Mouse (Mus musculus) left cerebral cortex, adult 2 months (tissue): Measurements from ENCODE around the gene Acer1. TPM values are rescaled to one million over a fixed set of nuclear protein-coding genes. Genes with fewer than 3 reads are reported as not detected.
"Not testable (repeated sequence)": the region's sequence is repeated elsewhere in the genome, so short reads cannot be mapped to it uniquely, and the experiment has no call there.

Experiments used
- DNase-seq, 2 experiments: peaks; one replicate each; pipeline ENCODE4 v3.0.0; 2021 to 2022; ENCODE audit warnings: low spot score in 2 of 2, mixed read lengths in 1 of 2; ENCODE audit errors: extremely low spot score in 1 of 2
- H3K27ac ChIP-seq: fragments of 200-600 bp; 2 replicates; pipeline ENCODE4 v1.8.1; 2022
- H3K4me3 ChIP-seq: fragments of 200-600 bp; 2 replicates; pipeline ENCODE4 v1.8.1; 2022
- CTCF ChIP-seq: fragments of 200-600 bp; IDR thresholded peaks from 2 replicates; pipeline ENCODE4 v1.8.1; 2022; ENCODE audit warnings: antibody characterized with exemption, mild to moderate bottlenecking, moderate library complexity
- intact Hi-C: fragments of 180-260 bp; cut with DNase I; formaldehyde crosslinking; loops from one replicate; pipeline ENCODE4 v1.15.1; 2025
- total RNA-seq, 2 experiments: library from RNA; stranded (reverse); gene quantifications; 2 replicates each; pipeline ENCODE4 v1.2.3; 2021

Gene Acer1
- total RNA-seq, 2 experiments from 2014 or later = not detected

- TF ChIP-seq CTCF = no peak
- intact Hi-C loops = loop anchor here (2.0 to 5.0 kb wide), 2 partner anchors 54 to 122 kb away; no protein-coding TSS in a partner anchor
- H3K27ac ChIP-seq = peak overlapping the region; percentile 77
- DNase-seq = peak in 1 of 2 experiments; percentile 46
- peak overlapping the region; percentile 78 for H3K4me3 ChIP-seq
Observed at GRCm38 (mm10) chr17:56934545-56935330, 47.2 kb downstream of the Acer1 start.

GRCm38 (mm10) chr17:56933395-56933794, 48.5 kb downstream of the Acer1 start:
- TF ChIP-seq CTCF = no peak
- no peak for DNase-seq
- Histone ChIP-seq H3K27ac (no peak overlapping the region), H3K4me3 (no peak overlapping the region)
- intact Hi-C loops = no loop called here

GRCm38 (mm10) chr17:56930026-56930425, 51.9 kb downstream of the Acer1 start:
- no peak overlapping the region for H3K4me3 ChIP-seq
- H3K27ac ChIP-seq = no peak overlapping the region
- no peak for TF ChIP-seq CTCF
- no peak for DNase-seq
- intact Hi-C loops = no loop called here

DNA sequence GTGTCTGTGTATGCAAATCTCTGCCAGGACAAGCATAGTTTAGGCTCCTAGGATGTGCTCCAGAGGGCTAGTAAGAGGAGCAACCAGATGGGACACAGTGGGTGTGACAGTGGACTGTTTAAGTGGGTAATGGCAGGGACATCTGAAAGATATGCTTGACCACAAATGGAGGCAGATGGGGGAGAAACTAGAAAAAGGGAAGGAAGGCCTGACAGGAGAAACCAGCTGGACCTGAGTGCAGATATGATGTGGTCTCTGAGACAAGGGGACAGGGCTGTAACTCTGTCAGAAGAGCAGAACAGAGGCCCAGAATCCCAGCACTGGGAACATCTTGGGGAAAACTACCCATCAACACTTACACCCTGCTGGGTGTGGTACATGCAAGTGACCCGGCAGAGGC, 52.4 kb downstream of the Acer1 start:
- TF ChIP-seq CTCF = no peak
- intact Hi-C loops = no loop called here
- H3K4me3 ChIP-seq = no peak overlapping the region
- no peak overlapping the region for H3K27ac ChIP-seq
- no peak for DNase-seq

- TF ChIP-seq CTCF = no peak
- H3K4me3 ChIP-seq = no peak overlapping the region
- no peak for DNase-seq
- intact Hi-C loops = no loop called here
- no peak overlapping the region for H3K27ac ChIP-seq
Observed at GRCm38 (mm10) chr17:56929101-56929500, 52.8 kb downstream of the Acer1 start.

- DNase-seq = no peak
- intact Hi-C loops = no loop called here
- no peak overlapping the region for H3K27ac ChIP-seq
- TF ChIP-seq CTCF = no peak
- H3K4me3 ChIP-seq = no peak overlapping the region
Observed at GRCm38 (mm10) chr17:56925998-56926397, 55.9 kb downstream of the Acer1 start.

DNA sequence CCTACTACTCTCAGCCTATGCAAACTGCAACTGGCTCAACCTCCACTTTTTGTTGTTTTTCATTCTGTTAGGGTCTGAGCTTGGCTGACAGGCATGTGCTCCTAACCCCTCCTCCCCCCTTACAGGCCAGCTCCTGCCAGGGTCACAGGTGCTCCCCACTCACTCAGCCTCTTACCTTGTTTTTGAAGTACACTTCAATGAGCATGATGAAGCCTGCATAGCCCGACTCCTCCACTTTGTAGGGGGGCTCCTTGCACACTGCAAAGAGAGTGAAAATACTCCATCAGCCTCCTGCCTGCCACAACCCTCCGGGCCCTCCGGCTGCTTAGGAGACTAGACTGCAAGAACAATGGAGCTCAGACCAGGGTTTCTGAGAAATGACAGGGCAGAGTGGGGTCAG, 62.2 kb downstream of the Acer1 start:
- H3K27ac ChIP-seq = no peak overlapping the region
- H3K4me3 ChIP-seq = no peak overlapping the region
- no peak for TF ChIP-seq CTCF
- DNase-seq = no peak
- intact Hi-C loops = no loop called here

DNA sequence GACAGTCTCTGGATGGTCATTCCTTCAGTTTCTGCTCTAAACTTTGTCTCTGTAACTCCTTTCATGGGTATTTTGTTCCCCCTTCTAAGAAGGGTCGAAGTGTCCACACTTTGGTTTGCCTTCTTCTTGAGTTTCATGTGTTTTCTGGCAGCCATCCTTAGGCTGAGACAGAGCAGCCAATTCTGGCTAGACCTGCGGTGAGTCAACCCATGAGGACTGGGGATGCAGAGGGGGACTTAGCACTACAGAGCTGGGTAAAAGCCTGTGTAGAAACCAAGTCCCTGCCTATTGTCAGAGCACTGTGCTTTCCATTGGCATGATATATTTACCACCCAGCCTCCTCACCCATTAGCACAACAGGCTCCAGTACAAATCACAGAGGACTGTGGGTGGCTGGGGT, 64.8 kb downstream of the Acer1 start:
- no peak for DNase-seq
- TF ChIP-seq CTCF = no peak
- intact Hi-C loops = no loop called here
- Histone ChIP-seq H3K27ac (no peak overlapping the region), H3K4me3 (no peak overlapping the region)

DNA sequence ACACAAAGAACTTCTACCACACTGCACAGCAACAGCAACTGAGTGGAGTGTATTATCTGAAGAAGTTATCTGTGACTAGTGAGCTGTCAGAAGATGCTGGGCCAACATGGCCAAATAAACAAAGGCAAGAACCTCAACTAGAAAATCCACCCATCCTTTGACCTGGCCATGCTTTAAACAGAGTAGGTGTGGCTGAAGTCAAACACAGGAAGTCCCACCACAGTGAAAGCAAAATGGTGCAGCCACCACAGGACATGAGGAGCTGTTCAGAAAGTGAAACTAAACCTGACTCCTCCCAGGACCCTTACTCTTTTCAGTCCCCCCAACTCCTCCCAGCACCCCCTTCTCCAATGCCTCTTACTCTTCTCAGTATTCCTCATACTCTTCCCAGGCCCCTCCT, 68.5 kb downstream of the Acer1 start:
- TF ChIP-seq CTCF = no peak
- no peak for DNase-seq
- intact Hi-C loops = no loop called here
- H3K4me3 ChIP-seq = no peak overlapping the region
- no peak overlapping the region for H3K27ac ChIP-seq

DNA sequence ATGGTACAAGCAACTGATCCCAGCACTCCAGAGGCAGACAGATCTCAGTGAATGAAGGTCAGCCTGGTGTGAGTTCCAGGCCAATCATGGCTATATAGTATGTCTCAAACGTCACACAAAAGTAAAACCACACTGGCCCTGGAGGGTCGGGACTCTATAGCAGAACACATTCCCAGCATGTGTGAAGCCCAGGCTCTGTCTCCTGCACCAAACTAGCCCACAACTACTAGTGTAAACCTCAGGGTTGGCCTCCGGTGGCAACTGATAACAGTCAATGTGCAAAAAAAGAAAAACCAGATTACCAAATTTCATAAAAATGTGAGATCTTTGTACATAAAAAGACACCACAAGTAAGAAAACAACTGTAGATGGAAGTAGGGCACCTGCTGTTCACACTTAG, 68.9 kb downstream of the Acer1 start:
- TF ChIP-seq CTCF = no peak
- Histone ChIP-seq H3K4me3 (no peak overlapping the region), H3K27ac (no peak overlapping the region)
- DNase-seq = no peak
- intact Hi-C loops = no loop called here

DNA sequence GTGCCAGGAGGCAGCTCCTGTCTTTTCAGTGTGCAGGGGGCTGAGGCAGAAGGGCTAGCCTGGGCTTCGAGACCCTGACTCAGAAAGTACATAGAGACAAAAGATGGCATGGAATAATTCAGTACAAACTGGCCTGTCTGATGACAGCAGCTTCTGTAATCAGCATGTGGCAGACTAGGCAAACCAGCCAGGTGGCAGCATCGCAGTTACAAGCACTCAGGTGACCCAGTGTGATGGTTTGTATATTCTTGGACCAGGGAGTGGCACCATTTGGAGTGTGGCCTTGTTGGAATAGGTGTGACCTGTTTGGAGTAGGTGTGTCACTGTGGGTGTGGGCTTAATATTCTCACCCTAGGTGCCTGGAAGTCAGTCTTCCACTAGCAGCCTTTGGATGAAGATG, 72.2 kb downstream of the Acer1 start:
- H3K4me3 ChIP-seq, intact Hi-C loops, DNase-seq, H3K27ac ChIP-seq: not testable (repeated sequence)

GRCm38 (mm10) chr17:56907887-56908286, 74.0 kb downstream of the Acer1 start:
- DNase-seq = no peak
- no peak for TF ChIP-seq CTCF
- no peak overlapping the region for H3K27ac ChIP-seq
- no peak overlapping the region for H3K4me3 ChIP-seq
- intact Hi-C loops = no loop called here

- intact Hi-C loops = no loop called here
- no peak for TF ChIP-seq CTCF
- H3K27ac ChIP-seq = no peak overlapping the region
- DNase-seq = no peak
- H3K4me3 ChIP-seq = no peak overlapping the region
Observed at GRCm38 (mm10) chr17:56907096-56907495, 74.8 kb downstream of the Acer1 start.
